Mouse (Mus musculus): ENCODE data around the gene Wdr20.

DNA sequence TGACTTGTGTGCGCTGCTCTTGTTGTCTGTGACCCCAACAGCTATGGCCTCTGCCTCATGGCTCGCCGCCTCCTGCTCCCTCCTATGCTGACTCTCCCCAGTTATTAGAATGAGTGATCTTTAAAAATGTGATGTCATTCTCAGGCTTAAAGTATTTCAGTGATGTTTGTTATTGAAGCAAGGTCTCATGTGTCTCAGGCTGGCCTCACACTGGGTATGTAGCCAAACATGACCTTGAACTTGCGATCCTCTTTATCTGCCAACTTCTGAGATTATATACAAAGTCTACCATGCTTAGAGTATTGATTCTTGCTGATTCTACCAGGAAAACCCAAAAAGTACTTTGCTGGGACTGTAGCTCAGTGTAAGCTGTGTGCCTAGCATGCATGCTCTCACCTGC lies 16.2 kb downstream of the Wdr20 start:
- TF ChIP-seq POLR2A (IDR thresholded peaks at IDR 0.05; ENCODE audit: extremely low read depth, insufficient read depth, low read length) (no peak), CTCF (IDR thresholded peaks at IDR 0.05; ENCODE audit: extremely low read depth, insufficient read depth, low read length) (no peak)

Measured in cortical plate, adult 2 months (tissue).